Mouse (Mus musculus): ENCODE measurements around the gene Tgm2. TPM values are rescaled to one million over a fixed set of nuclear protein-coding genes. Genes with fewer than 3 reads are reported as not detected.
A peak's percentile ranks its signal among the peaks of the same experiment; 100 is the strongest.

Tgm2 gene
- 1 to 10 TPM; 6.9 TPM for total RNA-seq (2021)

GRCm38 (mm10) chr2:158146223-158146622, at the start of gene Tgm2:
Gene Tgm2 (minus strand): TSS chr2:158146436.
- DNase-seq (ENCODE audit: extremely low spot score in 1 of 2, low spot score in 2 of 2) = peak in 1 of 2 experiments; percentile 89
- intact Hi-C loops (cut with DNase I) = no loop called here

DNA sequence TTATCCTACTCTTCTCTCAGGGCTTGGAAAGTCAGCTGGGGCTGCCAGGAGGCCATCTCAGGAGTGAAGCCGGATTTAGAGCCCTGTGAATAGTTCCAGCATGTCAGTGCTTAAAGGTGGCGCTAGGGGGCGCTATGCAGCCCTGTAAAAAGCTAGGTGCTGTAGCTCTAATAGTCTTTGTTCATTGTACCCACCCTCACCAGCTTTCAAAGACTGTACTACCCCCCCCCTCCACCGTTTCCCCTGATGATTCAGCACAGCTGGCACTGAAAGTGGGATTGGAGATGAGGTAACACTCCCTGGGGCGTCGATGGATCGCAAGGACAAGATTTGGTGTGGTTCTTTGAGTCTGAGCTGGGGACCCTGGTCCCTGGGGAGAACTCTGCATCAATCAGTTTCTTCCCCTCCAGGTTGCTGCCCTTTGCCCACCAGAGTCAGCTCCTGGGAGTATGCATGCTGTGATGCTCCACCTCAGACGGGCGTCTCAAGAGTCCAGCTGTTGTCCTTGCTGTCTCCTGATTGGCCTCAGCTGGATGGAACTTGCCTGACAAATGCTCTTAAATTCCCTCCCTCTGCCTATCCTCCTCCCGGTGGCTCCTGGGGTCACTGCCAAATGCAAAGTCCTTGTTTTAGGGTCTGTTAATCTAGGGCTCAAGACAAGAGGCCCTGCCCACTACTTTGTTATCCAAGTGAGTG, 48.9 kb upstream of the Tgm2 start:
- peak in 1 of 2 experiments; percentile 53 for DNase-seq (ENCODE audit: extremely low spot score in 1 of 2, low spot score in 2 of 2)
- intact Hi-C loops (cut with DNase I) = no loop called here

- DNase-seq (ENCODE audit: extremely low spot score in 1 of 2, low spot score in 2 of 2) = no peak
- intact Hi-C loops (cut with DNase I) = no loop called here
These were observed 47.5 kb upstream of the Tgm2 start for GRCm38 (mm10) chr2:158193611-158194336.

DNA sequence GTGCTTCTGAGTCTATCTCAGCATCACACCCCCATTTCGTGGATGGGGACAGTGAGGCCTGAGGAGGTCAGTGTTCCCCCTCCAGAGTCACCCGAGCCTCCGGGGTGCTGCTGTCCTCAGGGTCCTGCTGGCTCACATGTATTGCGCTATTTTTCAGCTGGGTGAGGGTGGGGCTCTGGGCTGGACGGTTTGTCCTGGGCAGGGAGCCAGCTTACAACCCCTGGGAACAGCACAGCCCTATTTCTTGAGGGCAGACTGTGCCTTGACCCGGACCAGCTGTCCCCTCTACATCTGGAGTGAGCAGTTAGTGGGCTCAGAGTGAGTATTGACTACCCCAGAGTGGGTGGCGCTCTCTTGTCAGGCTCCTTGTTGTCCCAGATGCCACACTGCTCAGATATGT, 44.9 kb upstream of the Tgm2 start:
- intact Hi-C loops (cut with DNase I) = no loop called here
- DNase-seq (ENCODE audit: extremely low spot score in 1 of 2, low spot score in 2 of 2) = peak in 1 of 2 experiments; percentile 69

DNA sequence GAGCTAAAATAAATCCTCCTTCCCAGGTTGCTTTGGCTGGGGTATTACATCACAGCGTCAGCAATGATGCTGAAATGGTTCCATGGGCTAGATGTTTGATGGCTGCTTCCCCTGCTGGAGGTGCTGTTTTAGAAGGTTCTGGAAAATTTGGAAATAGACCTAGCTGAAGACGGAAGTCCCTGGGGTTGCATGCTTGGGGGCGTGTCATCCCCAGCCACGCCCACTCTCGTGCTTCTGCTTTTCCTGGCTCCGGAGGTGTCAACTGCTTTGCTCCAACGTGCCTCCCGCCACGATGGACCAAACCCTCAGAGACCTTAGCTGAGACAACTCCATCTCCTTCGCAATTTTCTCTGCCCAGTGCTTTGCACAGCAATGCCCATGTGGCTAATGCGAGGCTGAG, 43.2 kb upstream of the Tgm2 start:
- intact Hi-C loops (cut with DNase I) = no loop called here
- DNase-seq (ENCODE audit: extremely low spot score in 1 of 2, low spot score in 2 of 2) = no peak

- no peak for DNase-seq (ENCODE audit: extremely low spot score in 1 of 2, low spot score in 2 of 2)
- intact Hi-C loops (cut with DNase I) = no loop called here
These were observed 40.1 kb upstream of the Tgm2 start for GRCm38 (mm10) chr2:158186206-158186871.

- DNase-seq (ENCODE audit: extremely low spot score in 1 of 2, low spot score in 2 of 2) = no peak
- intact Hi-C loops (cut with DNase I) = no loop called here
These were observed 37.0 kb upstream of the Tgm2 start for GRCm38 (mm10) chr2:158183266-158183665.

GRCm38 (mm10) chr2:158181932-158182331, 35.7 kb upstream of the Tgm2 start:
- intact Hi-C loops (cut with DNase I) = no loop called here
- no peak for DNase-seq (ENCODE audit: extremely low spot score in 1 of 2, low spot score in 2 of 2)

DNA sequence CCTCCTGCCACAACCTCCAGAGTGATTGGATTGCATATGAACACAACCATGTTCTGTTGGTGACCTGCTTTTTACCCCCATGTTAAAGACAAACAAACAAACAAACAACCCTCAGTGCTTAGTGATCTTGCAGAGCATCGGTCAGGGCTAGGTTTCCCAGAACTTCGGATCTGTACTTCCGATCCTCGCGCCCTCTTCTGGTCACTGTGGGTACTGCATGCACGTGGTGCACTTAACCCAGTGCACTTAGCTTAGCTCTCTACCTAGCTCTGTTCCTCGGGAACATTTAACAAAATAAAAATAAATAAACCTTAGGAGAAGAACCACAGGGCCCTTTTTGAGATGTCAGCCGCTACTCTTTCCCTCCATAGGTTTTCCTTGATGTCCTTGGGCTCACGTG, 34.6 kb upstream of the Tgm2 start:
- intact Hi-C loops (cut with DNase I) = no loop called here
- DNase-seq (ENCODE audit: extremely low spot score in 1 of 2, low spot score in 2 of 2) = peak in 1 of 2 experiments; percentile 73

DNA sequence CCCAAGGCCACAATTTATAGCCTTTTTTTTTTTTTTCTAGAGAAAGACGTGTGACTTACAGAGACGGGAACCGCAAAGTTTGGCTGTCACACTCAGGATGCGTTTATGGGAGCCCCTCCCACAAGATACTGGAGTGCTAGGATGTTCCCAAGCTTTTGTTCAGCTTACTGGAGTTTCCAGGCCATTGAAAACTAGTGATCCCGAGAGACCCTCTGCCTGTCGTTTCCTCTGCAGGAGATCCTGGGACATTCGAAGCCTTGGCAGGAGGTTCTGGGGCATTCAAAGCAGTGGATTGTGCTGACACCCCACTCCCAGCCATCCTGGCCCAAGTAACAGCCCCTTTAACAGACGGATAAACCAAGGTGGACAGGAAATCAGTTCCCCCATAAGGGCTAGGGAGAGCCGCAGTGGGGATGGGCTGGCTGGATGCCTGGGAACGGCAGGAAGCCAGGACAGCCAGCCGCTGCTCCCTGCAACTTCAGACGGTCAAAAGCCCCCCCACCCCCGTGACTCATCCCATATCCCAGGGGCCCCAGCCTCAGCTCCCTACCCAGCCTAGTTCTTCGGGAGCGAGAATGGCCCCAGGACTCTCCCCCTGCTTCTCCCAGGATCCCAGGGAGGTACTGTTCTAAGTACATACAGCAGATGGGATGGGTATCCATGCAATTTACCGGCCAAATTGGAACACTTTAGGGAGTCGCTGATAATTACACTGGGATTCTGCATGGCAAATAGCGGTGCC, 33.3 kb upstream of the Tgm2 start:
- intact Hi-C loops (cut with DNase I) = no loop called here
- DNase-seq (ENCODE audit: extremely low spot score in 1 of 2, low spot score in 2 of 2) = peak in 1 of 2 experiments; percentile 74

GRCm38 (mm10) chr2:158178696-158179369, 32.6 kb upstream of the Tgm2 start:
- intact Hi-C loops (cut with DNase I) = no loop called here
- DNase-seq (ENCODE audit: extremely low spot score in 1 of 2, low spot score in 2 of 2) = peak in 1 of 2 experiments; percentile 88

- intact Hi-C loops (cut with DNase I) = no loop called here
- no peak for DNase-seq (ENCODE audit: extremely low spot score in 1 of 2, low spot score in 2 of 2)
These were observed 31.9 kb upstream of the Tgm2 start for GRCm38 (mm10) chr2:158178139-158178538.

DNA sequence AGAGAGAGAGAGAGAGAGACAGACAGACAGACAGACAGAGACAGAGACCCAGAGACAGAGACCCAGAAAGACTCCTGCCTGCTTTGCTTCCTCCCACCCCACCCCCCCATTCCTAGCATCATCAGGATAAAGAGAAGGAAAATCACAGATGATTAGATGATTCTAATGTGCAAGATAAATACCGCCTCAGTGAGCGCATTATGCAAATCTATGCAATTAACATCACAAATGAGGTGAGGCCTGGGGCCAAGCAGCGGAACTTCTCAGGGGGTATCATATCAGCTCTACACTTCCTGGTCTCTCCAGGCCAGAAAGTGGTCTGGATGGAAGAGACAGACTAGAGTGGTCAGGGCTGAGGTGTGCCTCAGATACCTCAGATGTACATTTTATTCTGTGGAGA, 31.3 kb upstream of the Tgm2 start:
- intact Hi-C loops (cut with DNase I) = no loop called here

DNA sequence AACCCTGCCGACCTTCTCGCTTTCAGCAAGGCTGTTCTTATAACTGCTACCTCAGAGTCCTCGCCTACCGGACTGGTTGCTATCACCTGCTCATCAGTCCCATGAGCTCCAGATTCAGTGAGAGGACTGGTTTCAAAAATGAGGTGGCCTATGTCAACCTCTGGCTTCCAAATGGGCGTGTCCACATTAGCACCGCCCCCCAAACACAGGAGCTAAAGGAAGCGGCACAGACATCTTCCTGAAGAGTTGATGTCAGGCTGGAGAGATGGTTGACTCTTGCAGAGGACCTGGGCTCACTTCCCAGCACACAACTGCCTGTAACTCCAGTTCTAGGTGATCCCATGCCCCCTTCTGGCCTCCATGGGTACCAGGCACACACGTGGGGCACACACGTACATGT, 30.5 kb upstream of the Tgm2 start:
- peak in 1 of 2 experiments; percentile 15 for DNase-seq (ENCODE audit: extremely low spot score in 1 of 2, low spot score in 2 of 2)
- intact Hi-C loops (cut with DNase I) = no loop called here

More for the DNA sequence above, 31.3 kb upstream of the Tgm2 start:
- no peak for DNase-seq (ENCODE audit: extremely low spot score in 1 of 2, low spot score in 2 of 2)

GRCm38 (mm10) chr2:158175433-158175832, 29.2 kb upstream of the Tgm2 start:
- intact Hi-C loops (cut with DNase I) = no loop called here
- DNase-seq (ENCODE audit: extremely low spot score in 1 of 2, low spot score in 2 of 2) = peak in 1 of 2 experiments; percentile 13

- intact Hi-C loops (cut with DNase I) = no loop called here
- peak in 1 of 2 experiments; percentile 19 for DNase-seq (ENCODE audit: extremely low spot score in 1 of 2, low spot score in 2 of 2)
These were observed 28.7 kb upstream of the Tgm2 start for GRCm38 (mm10) chr2:158174958-158175357.

DNA sequence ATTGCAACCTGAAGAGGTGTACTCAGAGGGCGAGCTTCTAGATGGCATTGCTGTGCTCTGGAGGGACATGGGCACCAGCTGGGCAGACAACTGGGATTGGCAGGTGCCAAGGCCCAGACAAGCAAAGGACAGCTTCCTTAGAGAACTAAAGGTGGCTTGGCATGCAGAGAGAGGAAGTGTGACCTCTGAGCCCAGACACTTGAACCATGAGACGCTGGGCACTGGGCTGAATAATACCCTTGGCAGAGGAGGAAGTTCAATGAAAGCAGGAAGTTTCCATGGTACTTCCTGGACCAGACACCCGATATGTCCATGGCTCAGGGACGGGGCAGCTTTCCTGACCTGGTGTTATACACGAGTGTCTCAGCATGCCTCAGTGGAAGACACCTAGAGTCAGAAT, 28.2 kb upstream of the Tgm2 start:
- peak in 1 of 2 experiments; percentile 20 for DNase-seq (ENCODE audit: extremely low spot score in 1 of 2, low spot score in 2 of 2)

GRCm38 (mm10) chr2:158170394-158170793, 24.2 kb upstream of the Tgm2 start:
- intact Hi-C loops (cut with DNase I) = no loop called here
- no peak for DNase-seq (ENCODE audit: extremely low spot score in 1 of 2, low spot score in 2 of 2)

More for the DNA sequence above, 28.2 kb upstream of the Tgm2 start:
- intact Hi-C loops (cut with DNase I) = no loop called here

GRCm38 (mm10) chr2:158169771-158170170, 23.5 kb upstream of the Tgm2 start:
- no peak for DNase-seq (ENCODE audit: extremely low spot score in 1 of 2, low spot score in 2 of 2)
- intact Hi-C loops (cut with DNase I) = no loop called here

Measured in left cerebral cortex, postnatal 10 days (tissue).